Comparison of ENCODE assay signal across 11 mouse cellular contexts in genomic region chr3:33098550-33099295, GRCm38 (mm10). TPM values are rescaled to one million over a fixed set of nuclear protein-coding genes. Genes with fewer than 3 reads are reported as not detected.
"Had no signal": no experiment of that assay in that cellular context is flagged by ENCODE, and none has a peak within 500 bp of the region (broad histone marks: within the 10 kb centered on the region; RNA-seq: fewer than 3 reads in every experiment).

No protein-coding gene starts in this region.

- DNase-seq: lung, adult 2 months; lung, postnatal 14 days; lung, postnatal 36 days; right cerebral cortex, postnatal 14 days; spleen, adult 18-20 months; thymus, adult 18-20 months; thymus, postnatal 14 days; thymus, postnatal 36 days had no signal

RNA-seq across cellular contexts. Expression of gene Pex5l, which starts 44.3 kb away (rescaled TPM):
- total RNA-seq: megakaryocyte progenitor cell, adult 5-6 weeks; monocyte, adult 5-6 weeks; neutrophil, adult 5-6 weeks had no signal
